Mouse (Mus musculus) retina, embryonic 14.5 days (tissue): Measurements from ENCODE around the gene Rhox2b.
"Not testable (repeated sequence)": the region's sequence is repeated elsewhere in the genome, so short reads cannot be mapped to it uniquely, and the experiment has no call there.

Source experiments
- DNase-seq: peaks from one replicate; pipeline ENCODE4 v3.0.0-alpha.2; 2015; ENCODE audit warnings: low spot score

The Rhox2b gene

DNA sequence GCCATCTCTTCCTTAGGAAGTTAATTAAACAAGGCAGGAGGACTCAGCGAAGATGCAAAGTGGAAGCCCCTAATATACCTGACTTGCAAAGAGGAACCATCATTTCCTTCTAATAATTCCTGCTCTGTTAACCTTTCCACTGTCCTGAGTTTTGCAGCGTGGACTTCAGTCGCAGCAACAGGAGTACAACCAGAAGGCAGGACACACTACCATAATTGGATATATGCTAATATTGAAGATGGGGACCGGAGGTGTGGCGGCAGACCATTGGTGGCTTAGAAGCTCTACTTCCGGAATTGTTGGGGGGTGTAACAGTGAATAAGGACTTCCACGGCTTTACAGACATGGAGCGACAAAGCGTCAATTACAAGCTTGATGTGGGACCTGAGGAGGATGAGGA is at the start of gene Rhox2b:
Rhox2b (plus strand) TSS at position 301 of the 400 bp plus-strand sequence.
- DNase-seq: not testable (repeated sequence)

- DNase-seq: not testable (repeated sequence)
These were observed 32.1 kb upstream of the Rhox2b start, which contains the start of gene Rhox3a2 for GRCm38 (mm10) chrX:37379728-37380127. Gene Rhox3a2, plus strand, starts transcription at chrX:37380028.

DNA sequence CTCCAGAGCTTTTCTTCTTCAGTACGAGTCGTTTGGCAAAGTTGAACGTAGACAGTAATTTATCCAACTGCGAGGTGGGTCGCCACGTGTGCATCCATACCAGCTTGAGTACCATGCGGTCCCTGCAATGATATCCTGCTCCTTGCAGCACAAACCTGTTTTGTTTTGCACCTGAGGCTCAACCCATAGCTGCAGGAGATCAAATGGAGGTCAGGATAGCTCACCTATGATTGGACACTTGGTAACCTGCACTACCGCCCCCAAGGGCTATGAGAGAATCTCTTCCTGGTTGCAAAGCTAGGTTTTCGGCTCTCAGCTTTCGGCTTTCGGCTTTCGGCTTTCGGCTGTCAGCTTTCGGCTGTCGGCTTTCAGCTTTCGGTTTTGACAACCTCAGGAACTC is 21.3 kb upstream of the Rhox2b start, which contains the start of gene Rhox4a2:
Rhox4a2 (plus strand) TSS at position 301 of the 400 bp plus-strand sequence.
- DNase-seq: not testable (repeated sequence)

DNA sequence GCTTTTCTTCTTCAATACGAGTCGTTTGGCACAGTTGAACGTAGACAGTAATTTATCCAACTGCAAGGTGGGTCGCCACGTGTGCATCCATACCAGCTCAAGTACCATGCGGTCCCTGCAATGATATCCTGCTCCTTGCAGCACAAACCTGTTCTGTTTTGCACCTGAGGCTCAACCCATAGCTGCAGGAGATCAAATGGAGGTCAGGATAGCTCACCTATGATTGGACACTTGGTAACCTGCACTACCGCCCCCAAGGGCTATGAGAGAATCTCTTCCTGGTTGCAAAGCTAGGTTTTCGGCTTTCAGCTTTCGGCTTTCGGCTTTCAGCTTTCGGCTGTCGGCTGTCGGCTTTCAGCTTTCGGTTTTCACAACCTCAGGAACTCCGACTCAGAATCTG is 20.3 kb downstream of the Rhox2b start, which contains the start of gene Rhox4b:
Rhox4b (plus strand) TSS at position 301 of the 400 bp plus-strand sequence.
- DNase-seq: not testable (repeated sequence)

DNA sequence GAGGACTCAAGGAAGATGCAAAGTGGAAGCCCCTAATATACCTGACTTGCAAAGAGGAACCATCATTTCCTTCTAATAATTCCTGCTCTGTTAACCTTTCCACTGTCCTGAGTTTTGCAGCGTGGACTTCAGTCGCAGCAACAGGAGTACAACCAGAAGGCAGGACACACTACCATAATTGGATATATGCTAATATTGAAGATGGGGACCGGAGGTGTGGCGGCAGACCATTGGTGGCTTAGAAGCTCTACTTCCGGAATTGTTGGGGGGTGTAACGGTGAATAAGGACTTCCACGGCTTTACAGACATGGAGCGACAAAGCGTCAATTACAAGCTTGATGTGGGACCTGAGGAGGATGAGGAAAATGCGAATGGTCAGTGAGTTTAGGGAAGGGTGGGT is 41.5 kb downstream of the Rhox2b start, which contains the start of gene Rhox2c:
Rhox2c (plus strand) TSS at position 301 of the 400 bp plus-strand sequence.
- not testable (repeated sequence) for DNase-seq

DNA sequence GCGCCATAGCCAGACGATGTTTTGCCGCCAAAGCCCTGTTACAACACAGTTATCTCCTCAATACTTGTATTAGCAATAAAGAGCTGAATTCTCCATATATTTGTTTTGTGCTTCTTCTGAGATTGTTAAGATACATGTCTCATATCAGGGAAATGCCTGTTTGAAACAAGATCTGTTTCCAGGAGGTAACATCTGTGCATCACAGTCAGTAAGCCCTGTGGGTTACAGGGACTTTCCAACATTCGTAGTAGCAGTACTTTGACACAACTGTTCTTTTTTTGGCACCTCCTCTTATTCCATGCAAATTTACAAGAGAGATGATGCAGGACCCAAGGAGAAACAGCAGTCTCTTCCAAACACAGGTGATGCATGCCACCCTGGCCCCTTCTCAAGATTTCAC is 46.4 kb downstream of the Rhox2b start, which contains the start of gene Rhox3c:
Rhox3c (plus strand) TSS at position 301 of the 400 bp plus-strand sequence.
- not testable (repeated sequence) for DNase-seq
